Mouse (Mus musculus): ENCODE data around the gene Fshr.
"Not testable (repeated sequence)": the region's sequence is repeated elsewhere in the genome, so short reads cannot be mapped to it uniquely, and the experiment has no call there.

The Fshr gene

GRCm38 (mm10) chr17:89200575-89200974 is at the start of gene Fshr:
Gene Fshr, minus strand, starts transcription at chr17:89200675.
- no peak for DNase-seq (ENCODE audit: low spot score in 2 of 2)

- no peak for DNase-seq (ENCODE audit: low spot score in 2 of 2)
Observed at GRCm38 (mm10) chr17:89202181-89202580, 1.7 kb upstream of the Fshr start.

- DNase-seq (ENCODE audit: low spot score in 2 of 2), result no peak
Observed at GRCm38 (mm10) chr17:89173545-89173944, 26.9 kb downstream of the Fshr start.

GRCm38 (mm10) chr17:89164773-89165172 is 35.7 kb downstream of the Fshr start:
- DNase-seq (ENCODE audit: low spot score in 2 of 2), result no peak

GRCm38 (mm10) chr17:89162475-89162874 is 38.0 kb downstream of the Fshr start:
- no peak for DNase-seq (ENCODE audit: low spot score in 2 of 2)

- not testable (repeated sequence) for DNase-seq (ENCODE audit: low spot score in 2 of 2)
Observed at GRCm38 (mm10) chr17:89159343-89159742, 41.1 kb downstream of the Fshr start.

- DNase-seq (ENCODE audit: low spot score in 2 of 2), result no peak
Observed at GRCm38 (mm10) chr17:89144806-89145205, 55.7 kb downstream of the Fshr start.

GRCm38 (mm10) chr17:89120023-89120422 is 80.5 kb downstream of the Fshr start:
- no peak for DNase-seq (ENCODE audit: low spot score in 2 of 2)

- no peak for DNase-seq (ENCODE audit: low spot score in 2 of 2)
Observed at GRCm38 (mm10) chr17:89119250-89119649, 81.2 kb downstream of the Fshr start.

- DNase-seq (ENCODE audit: low spot score in 2 of 2), result no peak
Observed at GRCm38 (mm10) chr17:89113944-89114343, 86.5 kb downstream of the Fshr start.

GRCm38 (mm10) chr17:89100719-89101350 is 99.6 kb downstream of the Fshr start:
- no peak for DNase-seq (ENCODE audit: low spot score in 2 of 2)

GRCm38 (mm10) chr17:89099733-89100132 is 100.7 kb downstream of the Fshr start:
- DNase-seq (ENCODE audit: low spot score in 2 of 2), result not testable (repeated sequence)

GRCm38 (mm10) chr17:89089692-89090475 is 110.6 kb downstream of the Fshr start:
- DNase-seq (ENCODE audit: low spot score in 2 of 2), result no peak

GRCm38 (mm10) chr17:89082897-89083296 is 117.6 kb downstream of the Fshr start:
- DNase-seq (ENCODE audit: low spot score in 2 of 2), result no peak

GRCm38 (mm10) chr17:89079706-89080105 is 120.8 kb downstream of the Fshr start:
- no peak for DNase-seq (ENCODE audit: low spot score in 2 of 2)

- no peak for DNase-seq (ENCODE audit: low spot score in 2 of 2)
Observed at GRCm38 (mm10) chr17:89064327-89065095, 136.0 kb downstream of the Fshr start.

GRCm38 (mm10) chr17:89062348-89062949 is 138.0 kb downstream of the Fshr start:
- no peak for DNase-seq (ENCODE audit: low spot score in 2 of 2)

GRCm38 (mm10) chr17:89051031-89051563 is 149.4 kb downstream of the Fshr start:
- peak in 1 of 2 experiments; percentile 1 for DNase-seq (ENCODE audit: low spot score in 2 of 2)

GRCm38 (mm10) chr17:89049071-89049470 is 151.4 kb downstream of the Fshr start:
- DNase-seq (ENCODE audit: low spot score in 2 of 2), result no peak

- DNase-seq (ENCODE audit: low spot score in 2 of 2), result no peak
Observed at GRCm38 (mm10) chr17:89046016-89046415, 154.5 kb downstream of the Fshr start.

GRCm38 (mm10) chr17:89036723-89037122 is 163.8 kb downstream of the Fshr start:
- DNase-seq (ENCODE audit: low spot score in 2 of 2), result peak; percentile 28 to 41

- DNase-seq (ENCODE audit: low spot score in 2 of 2), result no peak
Observed at GRCm38 (mm10) chr17:89036049-89036448, 164.4 kb downstream of the Fshr start.
